Mouse (Mus musculus): ENCODE data around the gene Krtap4-1. TPM values are rescaled to one million over a fixed set of nuclear protein-coding genes. Genes with fewer than 3 reads are reported as not detected.

Krtap4-1 gene
- not detected in 2 replicates for polyA plus RNA-seq (2012; rRNA removed; ENCODE audit: low replicate concordance)

DNA sequence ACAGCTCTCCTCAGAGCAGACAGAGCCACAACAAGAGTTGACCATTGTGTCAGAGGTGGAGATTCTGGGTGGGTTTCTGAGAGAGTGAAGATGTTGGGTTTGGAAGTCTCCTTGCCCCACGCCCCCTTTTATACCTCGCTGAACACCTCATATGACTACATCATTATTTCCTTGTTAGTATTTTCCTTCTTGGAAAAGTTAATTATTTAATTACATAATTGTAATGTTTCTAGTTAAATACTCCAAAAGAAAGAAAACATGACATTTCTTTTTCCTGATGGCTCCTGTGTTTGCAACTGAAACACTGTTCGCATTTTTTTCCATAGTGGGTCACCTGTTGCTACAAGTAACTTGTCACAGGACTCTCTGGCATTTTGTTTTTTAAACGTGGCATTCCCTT is at the start of gene Krtap4-1:
TSS of gene Krtap4-1 (minus strand) at position 101 of the 400 bp plus-strand sequence.

GRCm38 (mm10) chr11:99665860-99666259 is 37.8 kb upstream of the Krtap4-1 start, which contains the start of gene Krtap4-6:
Krtap4-6 (minus strand) TSS chr11:99665960.

DNA sequence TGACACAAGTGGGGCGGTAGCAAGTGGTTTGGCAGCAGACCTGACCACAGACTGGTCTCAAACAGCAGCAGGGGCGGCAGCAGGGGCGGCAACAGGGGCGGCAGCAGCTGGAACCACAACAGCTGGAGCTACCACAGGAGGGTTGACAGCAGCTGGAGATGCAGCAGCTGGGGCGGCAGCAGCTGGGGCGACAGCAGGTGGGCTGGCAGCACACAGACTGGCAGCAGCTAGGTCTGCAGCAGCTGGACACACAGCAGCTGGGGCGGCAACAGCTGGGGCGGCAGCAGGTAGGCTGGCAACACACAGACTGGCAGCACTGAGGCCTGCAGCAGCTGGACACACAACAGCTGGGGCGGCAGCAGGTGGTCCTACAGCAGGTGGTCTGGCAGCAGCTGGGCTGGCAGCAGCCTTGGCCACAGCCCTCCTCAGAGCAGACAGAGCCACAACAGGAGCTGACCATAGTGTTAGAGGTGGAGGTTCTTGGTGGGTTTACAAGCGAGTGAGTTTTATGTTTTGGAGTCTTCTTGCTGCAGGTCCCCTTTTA is 30.5 kb upstream of the Krtap4-1 start, which contains the start of gene Gm11563:
TSS of gene Gm11563 (minus strand) at position 494 of the 544 bp plus-strand sequence.

DNA sequence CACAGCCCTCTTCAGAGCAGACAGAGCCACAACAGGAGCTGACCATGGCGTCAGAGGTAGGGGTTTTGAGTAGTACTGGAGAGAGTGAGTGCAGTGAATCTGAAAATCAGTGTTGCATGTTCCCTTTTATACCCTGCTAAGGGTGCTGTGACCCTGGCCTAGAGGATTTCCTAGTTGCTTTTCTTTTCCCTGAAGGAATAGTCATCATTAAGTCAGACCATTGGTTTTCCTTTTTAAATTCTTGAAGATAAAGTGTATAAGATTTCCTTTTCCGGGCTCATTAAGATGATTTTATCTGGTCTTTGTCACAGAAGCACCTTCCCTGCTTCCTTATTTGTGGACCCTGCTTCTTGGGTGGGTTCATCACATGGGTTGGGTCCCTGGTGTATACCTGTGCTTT is 22.1 kb upstream of the Krtap4-1 start, which contains the start of gene Gm11555:
TSS of gene Gm11555 (minus strand) at position 101 of the 400 bp plus-strand sequence.

GRCm38 (mm10) chr11:99643635-99644139 is 15.6 kb upstream of the Krtap4-1 start, which contains the start of gene Krtap4-7:
Krtap4-7 (minus strand) TSS chr11:99644089.

DNA sequence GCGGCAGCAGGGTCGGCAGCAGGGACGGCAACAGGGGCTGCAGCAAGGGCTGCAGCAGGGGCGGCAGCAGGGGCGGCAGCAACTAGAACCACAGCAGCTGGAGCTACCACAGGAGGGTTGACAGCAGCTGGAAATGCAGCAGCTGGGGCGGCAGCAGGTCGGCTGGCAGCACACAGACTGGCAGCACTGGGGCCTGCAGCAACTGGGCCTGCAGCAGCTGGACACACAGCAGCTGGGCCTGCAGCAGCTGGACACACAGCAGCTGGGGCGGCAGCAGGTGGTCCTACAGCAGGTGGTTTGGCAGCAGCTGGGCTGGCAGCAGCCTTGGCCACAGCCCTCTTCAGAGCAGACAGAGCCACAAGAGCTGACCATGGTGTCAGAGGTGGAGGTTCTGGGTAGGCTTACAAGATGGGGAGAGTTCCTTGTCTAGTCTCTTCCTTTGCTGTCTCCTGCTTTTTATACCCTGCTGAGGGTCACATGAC is 6.7 kb upstream of the Krtap4-1 start, which contains the start of gene Krtap4-2:
TSS of gene Krtap4-2 (minus strand) at position 432 of the 482 bp plus-strand sequence.

GRCm38 (mm10) chr11:99620335-99620734 is 7.7 kb downstream of the Krtap4-1 start, which contains the start of gene Gm11562:
Gm11562 (minus strand) TSS chr11:99620435.

GRCm38 (mm10) chr11:99614796-99615363 is 13.2 kb downstream of the Krtap4-1 start, which contains the start of gene Krtap2-4:
Krtap2-4 (minus strand) TSS chr11:99614846.

DNA sequence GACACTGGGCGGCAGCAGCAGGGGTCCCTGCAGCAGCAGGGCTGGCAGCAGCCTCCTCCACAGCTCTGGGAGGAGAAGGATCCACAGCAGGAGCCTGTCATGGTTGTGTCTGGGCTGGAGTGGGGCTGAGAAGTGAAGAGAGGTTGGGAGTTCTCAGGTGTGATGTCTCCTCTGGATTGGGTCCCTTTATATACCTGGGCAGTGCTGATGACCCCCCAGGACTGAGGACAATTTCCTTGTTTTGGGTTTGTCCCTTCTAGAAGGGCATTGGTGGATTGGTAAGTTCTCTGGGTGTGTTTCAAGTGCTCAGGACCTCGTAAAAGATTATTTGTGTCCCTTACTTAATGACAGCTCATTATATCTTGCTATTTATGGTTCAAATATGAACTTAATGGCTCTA is 17.9 kb downstream of the Krtap4-1 start, which contains the start of gene Gm11937:
TSS of gene Gm11937 (minus strand) at position 101 of the 400 bp plus-strand sequence.

GRCm38 (mm10) chr11:99603208-99603607 is 24.8 kb downstream of the Krtap4-1 start, which contains the start of gene Gm11938:
Gm11938 (minus strand) TSS chr11:99603308.

DNA sequence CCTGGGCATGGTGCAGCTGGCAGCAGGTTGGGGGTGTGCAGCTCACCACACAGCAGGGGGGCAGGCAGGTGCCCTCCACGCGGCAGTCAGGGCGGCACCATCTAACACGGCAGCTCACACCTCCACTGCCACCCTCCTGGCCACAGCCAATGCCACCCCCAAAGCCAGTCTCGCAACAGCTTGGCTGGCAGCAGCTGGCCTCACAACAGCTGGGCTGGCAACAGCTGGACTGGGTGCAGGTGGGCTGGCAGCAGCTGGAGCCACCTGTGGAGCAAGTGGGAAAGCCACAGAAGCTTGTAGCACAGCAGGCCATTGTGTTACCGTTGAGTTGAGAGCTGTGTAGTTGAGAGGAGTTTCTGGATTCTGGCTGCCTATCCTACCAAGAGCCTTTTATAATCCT is 30.3 kb downstream of the Krtap4-1 start, which contains the start of gene Krtap9-3:
TSS of gene Krtap9-3 (minus strand) at position 364 of the 400 bp plus-strand sequence.

DNA sequence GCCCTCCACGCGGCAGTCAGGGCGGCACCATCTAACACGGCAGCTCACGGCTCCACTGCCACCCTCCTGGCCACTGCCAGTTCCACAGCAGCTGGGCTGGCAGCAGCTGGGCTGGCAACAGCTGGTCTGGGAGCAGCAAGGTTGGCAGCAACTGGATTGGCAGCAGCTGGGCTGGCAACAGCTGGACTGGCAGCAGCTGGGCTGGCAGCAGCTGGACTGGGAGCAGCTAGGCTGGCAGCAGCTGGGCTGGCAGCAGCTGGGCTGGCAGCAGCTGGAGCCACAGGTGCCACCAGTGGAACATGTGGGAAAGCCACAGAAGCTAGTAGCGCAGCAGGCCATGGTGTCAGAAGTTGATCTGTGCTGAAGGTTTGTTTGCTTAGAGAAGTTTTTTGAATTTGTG is 37.1 kb downstream of the Krtap4-1 start, which contains the start of gene Krtap1-3:
TSS of gene Krtap1-3 (minus strand) at position 359 of the 400 bp plus-strand sequence.

GRCm38 (mm10) chr11:99583245-99583704 is 44.8 kb downstream of the Krtap4-1 start, which contains the start of gene Krtap1-4:
Krtap1-4 (minus strand) TSS chr11:99583654.

DNA sequence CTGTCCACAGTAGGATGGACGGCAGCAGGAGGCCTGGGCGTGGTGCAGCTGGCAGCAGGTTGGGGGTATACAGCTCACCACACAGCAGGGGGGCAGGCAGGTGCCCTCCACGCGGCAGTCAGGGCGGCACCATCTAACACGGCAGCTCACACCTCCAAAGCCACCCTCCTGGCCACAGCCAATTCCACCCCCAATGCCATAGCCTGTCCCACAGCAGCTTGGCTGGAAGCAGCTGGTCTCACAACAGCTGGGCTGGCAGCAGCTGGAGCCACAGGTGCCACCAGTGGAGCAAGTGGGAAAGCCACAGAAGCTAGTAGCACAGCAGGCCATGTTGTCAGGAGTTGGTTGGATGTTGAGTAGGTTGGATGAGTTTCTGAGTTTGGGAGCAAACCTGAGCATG is 47.4 kb downstream of the Krtap4-1 start, which contains the start of gene Krtap1-5:
TSS of gene Krtap1-5 (minus strand) at position 381 of the 400 bp plus-strand sequence.

Other genes starting within 250 kb of the Krtap4-1 start
- gene Krt10, start 238.9 kb downstream of the Krtap4-1 start, polyA plus RNA-seq (2012; rRNA removed; ENCODE audit: low replicate concordance), result 0.95 and 1.5 TPM in 2 replicates
- 0.48 TPM in 1 of 2 replicates, not detected in the other for gene Krt12, start 206.0 kb downstream of the Krtap4-1 start, polyA plus RNA-seq (2012; rRNA removed; ENCODE audit: low replicate concordance)
- gene Krt20, start 190.1 kb downstream of the Krtap4-1 start, polyA plus RNA-seq (2012; rRNA removed; ENCODE audit: low replicate concordance), result 0.21 and 0.69 TPM in 2 replicates
- 7.2 TPM in 1 of 2 replicates, not detected in the other for gene Krt23, start 135.1 kb downstream of the Krtap4-1 start, polyA plus RNA-seq (2012; rRNA removed; ENCODE audit: low replicate concordance)
- 0.33 TPM in 1 of 2 replicates, not detected in the other for gene Krt39, start 106.9 kb downstream of the Krtap4-1 start, polyA plus RNA-seq (2012; rRNA removed; ENCODE audit: low replicate concordance)
- gene Krt40, start 85.1 kb downstream of the Krtap4-1 start, polyA plus RNA-seq (2012; rRNA removed; ENCODE audit: low replicate concordance), result not detected in 2 replicates
- gene Krtap3-3, start 77.4 kb downstream of the Krtap4-1 start, polyA plus RNA-seq (2012; rRNA removed; ENCODE audit: low replicate concordance), result not detected in 2 replicates
- gene Krtap3-2, start 71.4 kb downstream of the Krtap4-1 start, polyA plus RNA-seq (2012; rRNA removed; ENCODE audit: low replicate concordance), result not detected in 2 replicates
- not detected in 2 replicates for gene Gm11939, start 68.8 kb downstream of the Krtap4-1 start, polyA plus RNA-seq (2012; rRNA removed; ENCODE audit: low replicate concordance)
- gene Krtap3-1, start 61.6 kb downstream of the Krtap4-1 start, polyA plus RNA-seq (2012; rRNA removed; ENCODE audit: low replicate concordance), result not detected in 2 replicates
- not detected in 2 replicates for gene Krtap1-5, start 47.2 kb downstream of the Krtap4-1 start, polyA plus RNA-seq (2012; rRNA removed; ENCODE audit: low replicate concordance)
- gene Krtap1-4, start 44.6 kb downstream of the Krtap4-1 start, polyA plus RNA-seq (2012; rRNA removed; ENCODE audit: low replicate concordance), result not detected in 2 replicates
- not detected in 2 replicates for gene Krtap1-3, start 36.9 kb downstream of the Krtap4-1 start, polyA plus RNA-seq (2012; rRNA removed; ENCODE audit: low replicate concordance)
- gene Krtap9-3, start 30.1 kb downstream of the Krtap4-1 start, polyA plus RNA-seq (2012; rRNA removed; ENCODE audit: low replicate concordance), result not detected in 2 replicates
- not detected in 2 replicates for gene Gm11938, start 24.9 kb downstream of the Krtap4-1 start, polyA plus RNA-seq (2012; rRNA removed; ENCODE audit: low replicate concordance)
- gene Gm11937, start 18.0 kb downstream of the Krtap4-1 start, polyA plus RNA-seq (2012; rRNA removed; ENCODE audit: low replicate concordance), result not detected in 2 replicates
- not detected in 2 replicates for gene Krtap2-4, start 13.4 kb downstream of the Krtap4-1 start, polyA plus RNA-seq (2012; rRNA removed; ENCODE audit: low replicate concordance)
- gene Gm11562, start 7.8 kb downstream of the Krtap4-1 start, polyA plus RNA-seq (2012; rRNA removed; ENCODE audit: low replicate concordance), result not detected in 2 replicates
- not detected in 2 replicates for gene Krtap4-2, start 6.8 kb upstream of the Krtap4-1 start, polyA plus RNA-seq (2012; rRNA removed; ENCODE audit: low replicate concordance)
- not detected in 2 replicates for gene Krtap4-7, start 15.9 kb upstream of the Krtap4-1 start, polyA plus RNA-seq (2012; rRNA removed; ENCODE audit: low replicate concordance)
- not detected in 2 replicates for gene Gm11555, start 22.0 kb upstream of the Krtap4-1 start, polyA plus RNA-seq (2012; rRNA removed; ENCODE audit: low replicate concordance)
- not detected in 2 replicates for gene Gm11563, start 30.7 kb upstream of the Krtap4-1 start, polyA plus RNA-seq (2012; rRNA removed; ENCODE audit: low replicate concordance)
- gene Krtap4-6, start 37.7 kb upstream of the Krtap4-1 start, polyA plus RNA-seq (2012; rRNA removed; ENCODE audit: low replicate concordance), result not detected in 2 replicates
- not detected in 2 replicates for gene Gm14190, start 62.5 kb upstream of the Krtap4-1 start, polyA plus RNA-seq (2012; rRNA removed; ENCODE audit: low replicate concordance)
- not detected in 2 replicates for gene Gm14180, start 106.1 kb upstream of the Krtap4-1 start, polyA plus RNA-seq (2012; rRNA removed; ENCODE audit: low replicate concordance)
- gene Gm11595, start 144.7 kb upstream of the Krtap4-1 start, polyA plus RNA-seq (2012; rRNA removed; ENCODE audit: low replicate concordance), result not detected in 2 replicates
- not detected in 2 replicates for gene Krtap4-8, start 152.5 kb upstream of the Krtap4-1 start, polyA plus RNA-seq (2012; rRNA removed; ENCODE audit: low replicate concordance)
- not detected in 2 replicates for gene Krtap4-9, start 157.0 kb upstream of the Krtap4-1 start, polyA plus RNA-seq (2012; rRNA removed; ENCODE audit: low replicate concordance)
- gene Gm11596, start 165.2 kb upstream of the Krtap4-1 start, polyA plus RNA-seq (2012; rRNA removed; ENCODE audit: low replicate concordance), result not detected in 2 replicates
- not detected in 2 replicates for gene Gm11569, start 170.7 kb upstream of the Krtap4-1 start, polyA plus RNA-seq (2012; rRNA removed; ENCODE audit: low replicate concordance)
- not detected in 2 replicates for gene Gm11554, start 176.2 kb upstream of the Krtap4-1 start, polyA plus RNA-seq (2012; rRNA removed; ENCODE audit: low replicate concordance)
- not detected in 2 replicates for gene Krtap4-13, start 181.7 kb upstream of the Krtap4-1 start, polyA plus RNA-seq (2012; rRNA removed; ENCODE audit: low replicate concordance)
- not detected in 2 replicates for gene Gm11564, start 187.4 kb upstream of the Krtap4-1 start, polyA plus RNA-seq (2012; rRNA removed; ENCODE audit: low replicate concordance)
- gene 2300003K06Rik, start 209.8 kb upstream of the Krtap4-1 start, polyA plus RNA-seq (2012; rRNA removed; ENCODE audit: low replicate concordance), result not detected in 2 replicates
- not detected in 2 replicates for gene Krtap4-16, start 223.4 kb upstream of the Krtap4-1 start, polyA plus RNA-seq (2012; rRNA removed; ENCODE audit: low replicate concordance)
- gene Gm11568, start 229.7 kb upstream of the Krtap4-1 start, polyA plus RNA-seq (2012; rRNA removed; ENCODE audit: low replicate concordance), result not detected in 2 replicates
- not detected in 2 replicates for gene Gm11559, start 236.2 kb upstream of the Krtap4-1 start, polyA plus RNA-seq (2012; rRNA removed; ENCODE audit: low replicate concordance)
- not detected in 2 replicates for gene Krtap9-1, start 245.2 kb upstream of the Krtap4-1 start, polyA plus RNA-seq (2012; rRNA removed; ENCODE audit: low replicate concordance)